Mouse (Mus musculus): ENCODE results near the gene Sox10. TPM values are rescaled to one million over a fixed set of nuclear protein-coding genes. Genes with fewer than 3 reads are reported as not detected.

The Sox10 gene
- total RNA-seq (2014; rRNA removed; ENCODE audit: low replicate concordance) (0.31 and 0.53 TPM in 2 replicates), polyA plus RNA-seq (2015; fragmentation: Nextera tagmentation; extraction: Ambion mirVana) (0.12 and 0.34 TPM in 2 replicates)

GRCm38 (mm10) chr15:79165140-79165539 lies at the start of gene Sox10:
TSS of gene Sox10 (minus strand) at chr15:79165240.
- Histone ChIP-seq H3K4me3 (ENCODE audit: low read depth, low read length) (peak within 1 kb of the TSS; percentile 19), H3K4me1 (ENCODE audit: control insufficient read depth, insufficient read depth) (no peaks in the 10 kb centered on the region), H3K27ac (ENCODE audit: low read depth) (no peak within 1 kb of the TSS), H3K36me3 (replicated peaks; ENCODE audit: control insufficient read depth, insufficient read depth, low read length) (no peaks in the 10 kb centered on the region), H3K9me3 (replicated peaks; ENCODE audit: control insufficient read depth, low read length) (no peaks in the 10 kb centered on the region), H3K4me2 (ENCODE audit: low read depth, low read length) (no peak within 1 kb of the TSS), H3K27me3 (ENCODE audit: control insufficient read depth, insufficient read depth, low read length) (peaks cover 55% of the 10 kb centered on the region), H3K9ac (replicated peaks; ENCODE audit: low read depth, low read length) (no peak within 1 kb of the TSS)
- ATAC-seq (ENCODE audit: insufficient read depth, low read depth): no peak
- DNase-seq (ENCODE audit: low spot score): no peak
- 55% methylated on average over 5 of the region's 5 CpGs for WGBS
- TF ChIP-seq EP300 (IDR thresholded peaks at IDR 0.05; ENCODE audit: low read depth) (no peak), CTCF (IDR thresholded peaks at IDR 0.05; ENCODE audit: low read depth) (no peak)

- Histone ChIP-seq H3K27ac (ENCODE audit: low read depth) (no peak overlapping the region), H3K9ac (replicated peaks; ENCODE audit: low read depth, low read length) (no peak overlapping the region)
These were observed 48.6 kb upstream of the Sox10 start for GRCm38 (mm10) chr15:79213591-79213990.

DNA sequence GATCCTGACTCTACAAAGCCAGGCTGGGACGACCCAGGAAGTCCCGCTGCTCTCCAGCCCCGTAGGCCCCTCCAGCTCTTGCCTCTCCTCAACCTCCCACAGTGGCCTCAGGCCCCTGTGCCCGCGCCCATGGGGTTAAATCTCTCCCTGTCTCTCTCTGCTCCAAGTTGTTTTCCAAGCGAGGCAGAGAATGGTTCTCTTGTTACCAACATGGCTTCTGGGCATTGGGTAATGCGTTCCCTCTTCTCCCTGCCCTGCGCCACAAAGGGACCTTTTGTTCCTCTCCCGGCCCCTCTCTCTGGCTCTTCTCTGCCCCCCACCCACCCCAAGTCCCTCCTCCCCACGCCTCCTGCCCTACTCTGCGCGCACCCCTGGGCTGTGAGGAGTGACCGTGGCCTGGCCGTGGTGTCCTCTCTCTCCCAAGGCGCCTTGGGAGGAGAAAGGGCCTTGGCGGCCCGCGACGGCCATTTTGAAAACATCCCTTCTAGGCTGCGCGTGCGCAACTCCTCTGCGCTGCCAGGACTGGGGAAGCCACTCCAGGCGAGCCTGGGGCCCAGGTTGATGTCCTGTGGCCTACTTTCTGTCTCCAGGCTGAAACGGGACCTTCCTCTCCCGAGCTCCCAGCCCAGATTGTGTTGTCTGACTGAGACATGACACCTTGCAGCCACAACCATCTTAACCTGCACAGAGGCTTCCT lies 47.9 kb upstream of the Sox10 start:
- 91% methylated on average over 26 of the region's 26 CpGs for WGBS
- Histone ChIP-seq H3K9me3 (replicated peaks; ENCODE audit: control insufficient read depth, low read length) (no peaks in the 10 kb centered on the region), H3K4me3 (ENCODE audit: low read depth, low read length) (no peak overlapping the region), H3K4me1 (ENCODE audit: control insufficient read depth, insufficient read depth) (no peaks in the 10 kb centered on the region), H3K4me2 (ENCODE audit: low read depth, low read length) (no peak overlapping the region), H3K36me3 (replicated peaks; ENCODE audit: control insufficient read depth, insufficient read depth, low read length) (no peaks in the 10 kb centered on the region), H3K27me3 (ENCODE audit: control insufficient read depth, insufficient read depth, low read length) (no peaks in the 10 kb centered on the region), H3K27ac (ENCODE audit: low read depth) (0 out of 2 replicates have a peak overlapping the region, but pooled peaks have one; percentile 11), H3K9ac (replicated peaks; ENCODE audit: low read depth, low read length) (no peak overlapping the region)
- no peak for TF ChIP-seq EP300 (IDR thresholded peaks at IDR 0.05; ENCODE audit: low read depth)
- no peak for TF ChIP-seq CTCF (IDR thresholded peaks at IDR 0.05; ENCODE audit: low read depth)
- DNase-seq (ENCODE audit: low spot score) (no peak), ATAC-seq (ENCODE audit: insufficient read depth, low read depth) (no peak)

More at GRCm38 (mm10) chr15:79213591-79213990, 48.6 kb upstream of the Sox10 start:
- Histone ChIP-seq H3K4me2 (ENCODE audit: low read depth, low read length) (no peak overlapping the region), H3K27me3 (ENCODE audit: control insufficient read depth, insufficient read depth, low read length) (no peaks in the 10 kb centered on the region), H3K4me3 (ENCODE audit: low read depth, low read length) (no peak overlapping the region), H3K4me1 (ENCODE audit: control insufficient read depth, insufficient read depth) (no peaks in the 10 kb centered on the region), H3K9me3 (replicated peaks; ENCODE audit: control insufficient read depth, low read length) (no peaks in the 10 kb centered on the region), H3K36me3 (replicated peaks; ENCODE audit: control insufficient read depth, insufficient read depth, low read length) (no peaks in the 10 kb centered on the region)
- ATAC-seq (ENCODE audit: insufficient read depth, low read depth) (no peak), DNase-seq (ENCODE audit: low spot score) (no peak)
- no peak for TF ChIP-seq EP300 (IDR thresholded peaks at IDR 0.05; ENCODE audit: low read depth)
- TF ChIP-seq CTCF (IDR thresholded peaks at IDR 0.05; ENCODE audit: low read depth): no peak
- whole genome bisulfite sequencing: 58% methylated on average over 6 of the region's 6 CpGs

DNA sequence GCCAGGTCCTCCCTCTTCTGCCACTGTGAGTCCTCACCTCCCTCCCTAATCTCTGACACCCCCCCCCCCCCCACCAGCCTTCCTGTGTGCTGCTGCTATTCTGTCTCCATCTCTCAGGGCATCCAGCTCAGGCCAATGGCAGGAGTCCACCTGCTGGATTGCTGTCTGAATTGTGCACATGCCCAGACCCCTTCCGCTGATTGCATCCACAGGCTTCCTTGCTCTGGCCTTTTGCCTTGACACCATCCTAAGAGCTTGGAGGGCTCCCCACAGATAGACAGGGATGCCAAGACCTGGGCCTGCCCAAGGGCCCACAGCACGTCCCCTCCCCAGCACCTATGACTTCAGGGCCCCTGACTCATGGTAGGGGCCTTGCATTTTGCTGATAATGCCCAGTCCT lies 45.3 kb upstream of the Sox10 start:
- DNase-seq (ENCODE audit: low spot score): no peak
- H3K9me3 ChIP-seq (replicated peaks; ENCODE audit: control insufficient read depth, low read length): no peaks in the 10 kb centered on the region
- no peaks in the 10 kb centered on the region for H3K4me1 ChIP-seq (ENCODE audit: control insufficient read depth, insufficient read depth)
- no peaks in the 10 kb centered on the region for H3K36me3 ChIP-seq (replicated peaks; ENCODE audit: control insufficient read depth, insufficient read depth, low read length)
- H3K27ac ChIP-seq (ENCODE audit: low read depth): no peak overlapping the region
- H3K9ac ChIP-seq (replicated peaks; ENCODE audit: low read depth, low read length): no peak overlapping the region
- no peak overlapping the region for H3K4me3 ChIP-seq (ENCODE audit: low read depth, low read length)
- H3K27me3 ChIP-seq (ENCODE audit: control insufficient read depth, insufficient read depth, low read length): no peaks in the 10 kb centered on the region
- no peak overlapping the region for H3K4me2 ChIP-seq (ENCODE audit: low read depth, low read length)
- TF ChIP-seq EP300 (IDR thresholded peaks at IDR 0.05; ENCODE audit: low read depth) (no peak), CTCF (IDR thresholded peaks at IDR 0.05; ENCODE audit: low read depth) (no peak)
- ATAC-seq (ENCODE audit: insufficient read depth, low read depth): no peak
- 38% methylated on average over 2 of the region's 2 CpGs for WGBS

DNA sequence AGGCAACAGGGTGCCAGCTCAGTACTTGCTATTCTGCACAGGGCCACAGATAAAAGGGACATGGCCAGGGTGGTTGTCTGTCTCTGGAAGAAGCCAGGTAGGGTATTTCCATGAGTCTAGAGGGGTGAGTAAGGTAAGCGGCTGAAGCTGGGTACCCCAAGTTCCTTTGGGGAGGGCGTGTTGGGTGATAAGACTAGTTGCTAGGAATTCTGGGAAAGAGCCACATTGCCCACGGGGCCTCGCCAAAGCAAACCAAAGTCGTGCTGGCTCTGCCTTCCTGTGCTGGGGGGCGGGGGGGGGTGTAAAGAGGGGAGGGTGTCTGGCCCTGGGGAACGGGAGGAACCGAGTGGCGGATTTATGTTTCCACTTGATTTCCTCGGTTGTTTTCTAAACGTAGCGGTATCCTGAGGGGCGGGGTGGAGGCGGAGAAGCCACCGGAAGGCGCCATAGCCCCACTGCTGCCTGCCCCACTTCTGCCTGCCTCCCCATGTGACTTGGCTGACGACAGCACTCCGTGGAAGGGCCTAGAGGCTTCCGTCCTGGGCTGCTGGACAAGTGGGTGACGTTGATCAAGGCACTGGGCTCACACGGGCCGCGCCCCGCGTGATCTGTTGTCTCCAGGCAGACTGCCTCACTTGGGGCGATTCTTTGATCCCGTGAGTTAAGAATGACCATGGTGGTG lies 43.9 kb upstream of the Sox10 start:
- ATAC-seq (ENCODE audit: insufficient read depth, low read depth) (peak; percentile 35; the same call in 1 of the 2 replicates), DNase-seq (ENCODE audit: low spot score) (no peak)
- Histone ChIP-seq H3K4me2 (ENCODE audit: low read depth, low read length) (no peak overlapping the region), H3K27me3 (ENCODE audit: control insufficient read depth, insufficient read depth, low read length) (no peaks in the 10 kb centered on the region), H3K36me3 (replicated peaks; ENCODE audit: control insufficient read depth, insufficient read depth, low read length) (no peaks in the 10 kb centered on the region), H3K4me1 (ENCODE audit: control insufficient read depth, insufficient read depth) (no peaks in the 10 kb centered on the region), H3K9me3 (replicated peaks; ENCODE audit: control insufficient read depth, low read length) (no peaks in the 10 kb centered on the region), H3K4me3 (ENCODE audit: low read depth, low read length) (no peak overlapping the region), H3K9ac (replicated peaks; ENCODE audit: low read depth, low read length) (no peak overlapping the region), H3K27ac (ENCODE audit: low read depth) (no peak overlapping the region)
- WGBS: 79% methylated on average over 27 of the region's 27 CpGs
- TF ChIP-seq EP300 (IDR thresholded peaks at IDR 0.05; ENCODE audit: low read depth) (no peak), CTCF (IDR thresholded peaks at IDR 0.05; ENCODE audit: low read depth) (no peak)
